Mouse (Mus musculus) G1E (cell line): Measurements from ENCODE around the gene Mb21d2.

Experiments
- CTCF ChIP-seq: IDR thresholded peaks from 2 replicates; pipeline ENCODE4 v1.5.1; 2012; ENCODE audit warnings: low read depth, low read length, inconsistent platforms, mixed read lengths
- GATA1 ChIP-seq: IDR thresholded peaks from 2 replicates; pipeline ENCODE4 v1.6.1; 2012; ENCODE audit warnings: borderline replicate concordance, low read length, inconsistent platforms, mixed read lengths

- TF ChIP-seq CTCF (no peak), GATA1 (no peak)
Observed at GRCm38 (mm10) chr16:28879636-28880306, 49.7 kb downstream of the Mb21d2 start.
